Mouse (Mus musculus) lung, embryonic 15.5 days (tissue): ENCODE data around the gene Tpcn2. TPM values are rescaled to one million over a fixed set of nuclear protein-coding genes. Genes with fewer than 3 reads are reported as not detected.
A peak's percentile ranks its signal among the peaks of the same experiment; 100 is the strongest.

Source experiments
- ATAC-seq: fragments of 200-750 bp; cut with Nextera tagmentation; 2 replicates; pipeline ENCODE4 v1.8.0; 2017; ENCODE audit warnings: moderate number of reproducible peaks, borderline replicate concordance; ENCODE audit not compliant: low FRiP score, low TSS enrichment; ENCODE audit errors: extremely low read depth
- H3K27ac ChIP-seq: fragments of 300-500 bp; sonication (generic); 2 replicates; pipeline ENCODE4 v1.5.1; 2015; ENCODE audit warnings: moderate library complexity, mild to moderate bottlenecking, inconsistent platforms
- H3K27me3 ChIP-seq: fragments of 300-500 bp; sonication (generic); 2 replicates; pipeline ENCODE4 v1.6.1; 2015; ENCODE audit warnings: inconsistent platforms
- H3K36me3 ChIP-seq: fragments of 300-500 bp; sonication (generic); 2 replicates; pipeline ENCODE4 v1.6.1; 2015; ENCODE audit warnings: inconsistent platforms
- H3K4me1 ChIP-seq: fragments of 300-500 bp; sonication (generic); 2 replicates; pipeline ENCODE4 v1.6.1; 2015; ENCODE audit warnings: inconsistent platforms
- H3K4me2 ChIP-seq: fragments of 300-500 bp; sonication (generic); 2 replicates; pipeline ENCODE4 v1.6.1; 2015; ENCODE audit warnings: inconsistent platforms, mild to moderate bottlenecking, moderate library complexity
- H3K4me3 ChIP-seq: fragments of 300-500 bp; sonication (generic); 2 replicates; pipeline ENCODE4 v1.5.1; 2015; ENCODE audit warnings: mild to moderate bottlenecking, inconsistent platforms
- H3K9ac ChIP-seq: fragments of 300-500 bp; sonication (generic); 2 replicates; pipeline ENCODE4 v1.6.1; 2015; ENCODE audit warnings: inconsistent platforms
- H3K9me3 ChIP-seq: fragments of 300-500 bp; sonication (generic); 2 replicates; pipeline ENCODE4 v1.6.1; 2016; ENCODE audit warnings: inconsistent platforms
- WGBS: fragments of 180-500 bp; shearing (Covaris S2); methylation state at CpG from one replicate; pipeline ENCODE4 v1.1.7; 2015; 5-methylcytosine and 5-hydroxymethylcytosine counted together
- polyA plus RNA-seq: library from polyadenylated mRNA; unstranded; fragments of >200 nt; fragmentation: Nextera tagmentation; extraction: Ambion mirVana; gene quantifications from 2 replicates; pipeline ENCODE4 v1.2.1, GENCODE M21; 2015

Tpcn2 gene
- polyA plus RNA-seq, 1 experiment from 2014 or later, result 10.9 TPM

DNA sequence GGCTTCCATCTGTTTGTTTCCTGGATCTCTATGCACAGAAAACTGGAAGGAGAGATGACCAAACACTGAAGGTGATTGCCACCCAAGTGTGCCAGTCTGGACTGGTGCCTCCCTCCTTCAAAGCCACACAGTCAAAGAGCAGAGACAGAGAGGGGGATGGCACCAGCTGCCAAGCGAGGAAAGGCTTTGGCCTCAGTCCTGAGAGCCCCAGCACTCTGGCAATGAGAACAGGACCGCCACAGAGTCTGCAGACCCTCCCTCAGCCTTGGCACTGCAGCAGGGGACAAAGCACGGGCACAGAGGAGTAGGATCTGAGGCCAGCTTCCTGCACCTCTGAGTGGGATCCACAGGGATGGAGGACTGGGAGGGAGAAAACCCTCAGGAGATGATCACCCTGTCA is 114.1 kb downstream of the Tpcn2 start:
- no peak overlapping the region for H3K9ac ChIP-seq
- peaks cover 6% of the 10 kb centered on the region; the same call in 1 of the 2 replicates for H3K4me1 ChIP-seq
- H3K4me2 ChIP-seq, result no peak overlapping the region
- H3K4me3 ChIP-seq, result no peak overlapping the region
- H3K9me3 ChIP-seq, result no peaks in the 10 kb centered on the region
- no peak for ATAC-seq
- no peak overlapping the region for H3K27ac ChIP-seq
- H3K27me3 ChIP-seq, result no peaks in the 10 kb centered on the region; the same call in 1 of the 2 replicates
- H3K36me3 ChIP-seq, result no peaks in the 10 kb centered on the region
- WGBS, result 66% methylated on average over 3 of the region's 3 CpGs

DNA sequence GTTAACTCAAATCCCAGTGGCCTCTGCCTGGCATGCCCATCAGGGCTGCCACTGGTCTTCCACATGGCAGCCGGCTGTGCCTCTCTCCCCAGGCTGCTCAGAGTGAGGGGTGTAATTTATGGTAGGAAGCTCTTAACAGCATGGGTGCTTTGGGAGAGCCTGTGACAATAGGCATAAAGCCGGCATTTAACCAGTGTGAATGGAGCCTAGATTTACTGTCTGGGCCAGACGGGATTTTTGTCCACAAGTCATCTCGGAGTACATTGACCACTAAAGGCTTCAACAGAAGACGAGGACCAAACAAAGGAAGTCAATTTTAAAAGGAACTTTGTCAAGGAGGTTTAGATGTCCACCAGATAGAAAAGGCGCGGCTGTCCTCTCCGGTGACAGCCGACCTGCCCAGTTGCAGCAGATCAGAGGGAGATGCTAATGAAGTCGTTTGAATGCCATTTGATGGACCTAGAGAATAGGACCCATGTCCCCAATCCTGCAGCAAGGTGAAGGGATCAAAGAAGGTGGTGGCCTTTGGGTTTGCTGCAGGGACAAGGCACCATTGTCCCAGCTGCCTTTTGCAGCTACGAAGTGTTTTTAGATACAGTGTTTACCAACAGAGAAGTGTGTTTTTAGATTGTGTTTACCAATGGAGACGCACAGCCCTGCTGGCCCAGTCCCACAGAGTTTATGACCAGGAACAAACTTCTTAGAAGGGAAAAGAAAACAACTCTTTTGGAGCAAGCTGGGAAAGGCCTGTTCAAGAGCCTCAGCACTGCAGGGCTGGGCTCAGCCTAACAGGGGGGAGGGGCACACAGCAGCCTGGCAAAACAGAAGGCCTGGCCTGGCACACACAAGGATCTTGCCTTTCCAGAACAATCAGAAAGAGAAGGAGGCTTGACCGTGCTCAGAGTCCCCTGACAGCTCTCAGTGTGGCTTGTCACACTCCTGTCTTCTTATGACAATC is 124.2 kb downstream of the Tpcn2 start:
- H3K9ac ChIP-seq, result no peak overlapping the region
- peak overlapping the region; percentile 37; the same call in 1 of the 2 replicates for H3K27ac ChIP-seq
- no peaks in the 10 kb centered on the region for H3K36me3 ChIP-seq
- no peaks in the 10 kb centered on the region for H3K9me3 ChIP-seq
- no peak overlapping the region for H3K4me3 ChIP-seq
- H3K4me1 ChIP-seq, result peaks cover 13% of the 10 kb centered on the region
- ATAC-seq, result peak; percentile 83; the same call in 1 of the 2 replicates
- no peaks in the 10 kb centered on the region for H3K27me3 ChIP-seq
- no peak overlapping the region for H3K4me2 ChIP-seq
- 53% methylated on average over 13 of the region's 13 CpGs for WGBS

GRCm38 (mm10) chr7:145155666-145156065 is 128.1 kb downstream of the Tpcn2 start:
- Histone ChIP-seq H3K4me1 (peaks cover 13% of the 10 kb centered on the region), H3K9ac (no peak overlapping the region), H3K36me3 (no peaks in the 10 kb centered on the region), H3K4me3 (no peak overlapping the region), H3K9me3 (no peaks in the 10 kb centered on the region), H3K4me2 (no peak overlapping the region), H3K27ac (no peak overlapping the region), H3K27me3 (no peaks in the 10 kb centered on the region)
- ATAC-seq, result no peak
- WGBS, result 81% methylated on average over 4 of the region's 4 CpGs

DNA sequence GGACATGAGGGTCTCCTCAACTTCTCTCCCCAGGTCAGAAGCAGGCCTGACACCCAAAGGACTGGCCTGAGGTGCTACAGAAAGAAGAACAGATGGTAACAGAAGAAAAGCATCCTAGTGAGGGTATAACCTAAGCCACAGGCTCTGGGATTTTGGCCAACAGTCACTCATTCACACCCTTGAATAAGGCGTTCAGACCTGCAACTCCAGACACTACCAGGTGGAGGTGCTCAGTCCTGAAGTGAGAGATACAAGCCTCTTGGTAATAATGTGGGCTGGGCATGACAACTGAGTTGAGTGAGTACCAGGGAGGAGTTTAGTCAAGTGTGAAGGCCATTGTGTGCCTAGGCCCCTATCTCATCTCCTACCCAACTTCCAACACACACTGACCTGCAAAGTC is 129.7 kb downstream of the Tpcn2 start:
- Histone ChIP-seq H3K4me2 (no peak overlapping the region), H3K9me3 (no peaks in the 10 kb centered on the region), H3K9ac (no peak overlapping the region), H3K4me3 (no peak overlapping the region), H3K36me3 (no peaks in the 10 kb centered on the region), H3K27ac (no peak overlapping the region), H3K4me1 (no peaks in the 10 kb centered on the region), H3K27me3 (no peaks in the 10 kb centered on the region)
- no peak for ATAC-seq
- WGBS, result 56% methylated on average over 1 of the region's 1 CpGs

DNA sequence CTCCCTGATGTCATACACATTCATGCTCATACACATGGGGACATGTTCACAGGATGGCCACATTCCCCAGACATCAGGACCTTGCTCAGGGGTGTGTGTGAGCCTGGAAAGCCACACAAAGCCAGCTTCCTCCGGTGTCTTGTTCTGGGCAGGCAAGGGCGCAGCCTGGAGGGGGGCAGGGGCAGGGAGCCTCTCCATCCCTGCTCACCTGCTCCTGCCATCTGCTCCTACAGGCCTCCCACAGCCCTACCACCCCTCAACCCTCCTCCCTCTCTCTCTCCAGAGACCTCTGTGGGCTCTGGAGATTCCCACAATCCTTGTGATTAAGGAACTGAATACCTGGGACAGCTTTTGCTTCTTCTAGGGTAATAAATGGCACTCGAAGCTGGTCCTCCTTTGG is 132.0 kb downstream of the Tpcn2 start:
- H3K4me2 ChIP-seq, result no peak overlapping the region
- H3K36me3 ChIP-seq, result no peaks in the 10 kb centered on the region
- H3K27ac ChIP-seq, result no peak overlapping the region
- no peak for ATAC-seq
- no peak overlapping the region for H3K9ac ChIP-seq
- H3K4me1 ChIP-seq, result no peaks in the 10 kb centered on the region
- H3K9me3 ChIP-seq, result no peaks in the 10 kb centered on the region
- no peaks in the 10 kb centered on the region for H3K27me3 ChIP-seq
- no peak overlapping the region for H3K4me3 ChIP-seq
- WGBS, result 62% methylated on average over 3 of the region's 3 CpGs

GRCm38 (mm10) chr7:145148902-145149301 is 134.9 kb downstream of the Tpcn2 start:
- Histone ChIP-seq H3K27me3 (no peaks in the 10 kb centered on the region), H3K36me3 (no peaks in the 10 kb centered on the region), H3K4me2 (no peak overlapping the region), H3K9ac (no peak overlapping the region), H3K9me3 (no peaks in the 10 kb centered on the region), H3K4me3 (no peak overlapping the region), H3K27ac (no peak overlapping the region), H3K4me1 (no peaks in the 10 kb centered on the region)
- ATAC-seq, result no peak
- 75% methylated on average over 4 of the region's 4 CpGs for WGBS

DNA sequence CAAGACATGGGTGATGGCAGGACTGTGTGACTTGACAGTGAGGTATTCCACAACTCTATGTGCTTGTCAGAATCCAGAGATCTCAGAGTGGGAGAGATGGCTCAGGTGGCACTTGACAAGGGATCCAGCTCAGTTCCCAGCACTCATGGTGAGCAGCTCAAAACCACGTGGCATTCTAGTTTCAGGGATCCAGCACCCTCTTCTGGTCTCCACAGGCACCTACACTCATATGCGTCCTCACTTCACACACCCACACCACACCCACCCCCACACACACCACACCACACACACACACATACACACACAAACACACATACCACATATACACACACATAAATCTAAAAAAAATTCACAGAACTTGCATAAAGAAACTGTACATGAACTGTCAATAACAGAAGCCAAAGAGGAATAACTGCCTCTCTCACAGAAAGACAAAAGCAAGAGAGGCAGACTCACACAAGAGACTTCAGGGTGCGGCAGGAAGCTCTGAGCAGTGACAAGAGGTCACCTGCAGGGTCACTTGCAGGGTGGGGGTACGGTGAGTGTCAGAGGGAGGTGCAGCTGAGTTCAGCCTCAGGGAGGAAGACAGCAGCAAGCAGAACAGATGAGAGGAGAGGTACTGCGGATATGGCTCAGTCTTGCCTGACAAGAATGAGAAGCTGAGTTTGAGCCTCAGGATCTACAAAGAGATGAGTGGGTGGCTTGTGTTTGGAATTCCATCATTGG is 135.7 kb downstream of the Tpcn2 start:
- H3K27ac ChIP-seq, result no peak overlapping the region
- 77% methylated on average over 5 of the region's 5 CpGs for WGBS
- no peaks in the 10 kb centered on the region for H3K36me3 ChIP-seq
- H3K9me3 ChIP-seq, result no peaks in the 10 kb centered on the region
- H3K27me3 ChIP-seq, result no peaks in the 10 kb centered on the region
- no peak overlapping the region for H3K4me3 ChIP-seq
- no peak overlapping the region for H3K4me2 ChIP-seq
- H3K9ac ChIP-seq, result no peak overlapping the region
- no peaks in the 10 kb centered on the region for H3K4me1 ChIP-seq
- no peak for ATAC-seq

DNA sequence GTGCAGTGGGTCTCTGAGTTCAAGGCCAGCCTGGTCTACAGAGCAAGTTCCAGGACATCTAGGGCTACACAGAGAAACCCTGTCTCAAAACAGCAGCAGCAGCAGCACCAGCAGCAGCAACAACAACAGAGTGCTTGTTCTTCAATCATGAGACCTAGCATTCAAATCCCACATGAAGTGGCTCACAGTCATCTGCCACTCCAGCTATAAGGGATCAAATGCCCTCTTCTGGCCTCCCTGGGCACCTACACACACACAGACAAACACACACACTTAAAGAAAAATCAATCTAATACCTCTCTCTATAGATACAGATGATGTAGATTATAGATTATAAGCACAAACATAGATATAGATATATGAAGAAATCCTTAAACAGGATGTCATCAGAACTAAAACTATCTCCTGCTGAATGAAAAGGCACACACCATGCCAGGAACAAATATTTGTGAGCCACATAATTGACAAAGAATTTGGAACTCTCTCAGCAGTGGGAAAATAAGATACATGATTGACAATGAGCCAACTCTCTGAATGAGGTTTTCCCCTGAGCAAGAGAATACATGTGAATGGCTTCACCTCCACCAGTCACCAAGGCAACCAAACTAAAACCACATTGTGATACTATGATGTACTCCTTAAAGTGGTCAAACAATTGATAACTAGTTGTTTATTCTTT is 137.4 kb downstream of the Tpcn2 start:
- H3K9me3 ChIP-seq, result no peaks in the 10 kb centered on the region
- no peak overlapping the region for H3K9ac ChIP-seq
- H3K36me3 ChIP-seq, result no peaks in the 10 kb centered on the region
- H3K27me3 ChIP-seq, result no peaks in the 10 kb centered on the region
- H3K27ac ChIP-seq, result no peak overlapping the region
- no peak for ATAC-seq
- H3K4me2 ChIP-seq, result no peak overlapping the region
- no peaks in the 10 kb centered on the region for H3K4me1 ChIP-seq
- H3K4me3 ChIP-seq, result no peak overlapping the region

GRCm38 (mm10) chr7:145143502-145144070 is 140.2 kb downstream of the Tpcn2 start:
- Histone ChIP-seq H3K4me2 (no peak overlapping the region), H3K4me1 (no peaks in the 10 kb centered on the region), H3K9ac (no peak overlapping the region), H3K9me3 (no peaks in the 10 kb centered on the region), H3K27me3 (no peaks in the 10 kb centered on the region), H3K4me3 (no peak overlapping the region), H3K27ac (no peak overlapping the region), H3K36me3 (no peaks in the 10 kb centered on the region)
- ATAC-seq, result no peak
- WGBS, result 49% methylated on average over 3 of the region's 3 CpGs

- Histone ChIP-seq H3K36me3 (no peaks in the 10 kb centered on the region), H3K4me3 (no peak overlapping the region), H3K4me2 (no peak overlapping the region), H3K4me1 (no peaks in the 10 kb centered on the region), H3K9me3 (no peaks in the 10 kb centered on the region), H3K9ac (no peak overlapping the region), H3K27ac (no peak overlapping the region), H3K27me3 (no peaks in the 10 kb centered on the region)
- no peak for ATAC-seq
- WGBS, result 40% methylated on average over 2 of the region's 2 CpGs
These were observed 143.2 kb downstream of the Tpcn2 start for GRCm38 (mm10) chr7:145140656-145141055.

- Histone ChIP-seq H3K4me2 (no peak overlapping the region), H3K27me3 (no peaks in the 10 kb centered on the region), H3K36me3 (no peaks in the 10 kb centered on the region), H3K4me1 (no peaks in the 10 kb centered on the region), H3K27ac (no peak overlapping the region), H3K9me3 (no peaks in the 10 kb centered on the region), H3K9ac (no peak overlapping the region), H3K4me3 (no peak overlapping the region)
- 87% methylated on average over 3 of the region's 3 CpGs for WGBS
- no peak for ATAC-seq
These were observed 144.2 kb downstream of the Tpcn2 start for GRCm38 (mm10) chr7:145139576-145139975.
